8 mouse cellular contexts compared by ENCODE assay signal in the genomic region with DNA sequence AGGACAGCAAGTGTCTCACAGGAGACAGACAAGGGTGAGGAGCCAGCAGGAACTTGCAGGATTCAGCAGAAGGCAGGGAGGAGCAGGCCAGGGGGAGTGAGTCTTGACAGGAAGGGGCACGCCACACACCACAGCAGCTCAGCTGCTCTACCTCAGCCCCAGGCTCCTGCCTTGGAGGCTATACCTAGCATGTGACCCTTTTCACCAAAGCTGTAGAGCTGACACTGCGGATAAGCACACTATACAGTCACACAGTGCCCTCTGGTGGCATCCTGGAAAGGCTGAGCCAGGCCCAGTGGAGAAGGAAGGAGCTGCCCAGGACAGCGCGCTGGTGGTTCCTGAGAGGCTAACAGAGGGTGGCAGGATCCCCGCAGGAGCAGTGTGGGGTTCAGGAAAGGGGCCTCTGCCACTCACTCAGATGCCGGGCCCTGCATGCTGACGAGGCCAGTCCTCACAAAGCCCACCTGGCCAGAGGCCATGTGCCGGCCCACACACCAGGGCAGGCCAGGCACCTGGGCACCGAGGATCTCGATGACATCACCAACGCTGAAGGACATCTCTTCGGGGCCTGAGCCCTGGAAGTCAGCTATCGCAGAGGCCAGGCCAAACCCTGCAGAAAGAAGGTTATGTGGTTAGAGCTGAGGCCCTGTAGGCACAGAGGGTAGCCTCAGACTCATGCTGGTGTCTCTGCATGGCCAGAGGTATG. TPM values are rescaled to one million over a fixed set of nuclear protein-coding genes. Genes with fewer than 3 reads are reported as not detected.
DNase-seq lines count a peak whose midpoint lies in the region; ATAC-seq and TF ChIP-seq lines count a peak whose summit lies in the region.

No protein-coding gene starts in this region.

- no peak overlapping the region for H3K9ac ChIP-seq in embryonic facial prominence, embryonic 13.5 days
- H3K9ac ChIP-seq in heart, embryonic 15.5 days = no peak overlapping the region
- no peak overlapping the region for H3K9ac ChIP-seq in neural tube, embryonic 15.5 days (replicated peaks)

- no peak overlapping the region for H3K4me3 ChIP-seq in embryonic facial prominence, embryonic 13.5 days
- no peak overlapping the region for H3K4me3 ChIP-seq in heart, embryonic 15.5 days
- H3K4me3 ChIP-seq in lung, adult 2 months (replicated peaks; ENCODE audit: extremely low read depth, low read depth, low read length) = no peak overlapping the region
- no peak overlapping the region for H3K4me3 ChIP-seq in neural tube, embryonic 15.5 days (replicated peaks)

- no peak overlapping the region for H3K4me2 ChIP-seq in embryonic facial prominence, embryonic 13.5 days
- no peak overlapping the region for H3K4me2 ChIP-seq in heart, embryonic 15.5 days
- H3K4me2 ChIP-seq in neural tube, embryonic 15.5 days = no peak overlapping the region

- H3K27me3 ChIP-seq in embryonic facial prominence, embryonic 13.5 days = no peaks in the 10 kb centered on the region
- H3K27me3 ChIP-seq in heart, embryonic 15.5 days = peaks cover 3% of the 10 kb centered on the region; the same call in 1 of the 2 replicates
- H3K27me3 ChIP-seq in neural tube, embryonic 15.5 days (replicated peaks) = no peaks in the 10 kb centered on the region

- H3K36me3 ChIP-seq in embryonic facial prominence, embryonic 13.5 days = no peaks in the 10 kb centered on the region
- no peaks in the 10 kb centered on the region for H3K36me3 ChIP-seq in heart, embryonic 15.5 days
- H3K36me3 ChIP-seq in neural tube, embryonic 15.5 days = no peaks in the 10 kb centered on the region

- H3K9me3 ChIP-seq in embryonic facial prominence, embryonic 13.5 days = no peaks in the 10 kb centered on the region
- no peaks in the 10 kb centered on the region for H3K9me3 ChIP-seq in heart, embryonic 15.5 days (replicated peaks)
- no peaks in the 10 kb centered on the region for H3K9me3 ChIP-seq in neural tube, embryonic 15.5 days (replicated peaks)

- peak; percentile 33 to 56 for DNase-seq in adrenal gland, postnatal 4 days (ENCODE audit: low spot score in 2 of 2)
- DNase-seq in kidney, postnatal 4 days = peak; percentile 85 to 88
- peak; percentile 56 for DNase-seq in lung, adult 2 months
- peak; percentile 80 for DNase-seq in thymus, postnatal 4 days

- ATAC-seq in CD4-positive, CD25-positive, alpha-beta regulatory T cell, adult 4 months = peak; percentile 54
- peak; percentile 83 for ATAC-seq in embryonic facial prominence, embryonic 13.5 days (ENCODE audit: insufficient number of reproducible peaks, insufficient read depth, low FRiP score, low TSS enrichment, low read depth)
- peak; percentile 80 for ATAC-seq in heart, embryonic 15.5 days (replicated peaks; ENCODE audit: insufficient number of reproducible peaks, insufficient read depth, low FRiP score, low read depth)
- ATAC-seq in neural tube, embryonic 15.5 days (ENCODE audit: low FRiP score) = peak; percentile 92

- 42% methylated on average over 13 of the region's 13 CpGs for WGBS in embryonic facial prominence, embryonic 13.5 days
- 46% methylated on average over 13 of the region's 13 CpGs for WGBS in heart, embryonic 15.5 days
- 55% methylated on average over 13 of the region's 13 CpGs for whole genome bisulfite sequencing in lung, adult 2 months
- 52% methylated on average over 13 of the region's 13 CpGs for WGBS in neural tube, embryonic 15.5 days

- 0 out of 2 replicates have a peak, but pooled peaks cover 3% of the 10 kb centered on the region for H3K4me1 ChIP-seq in embryonic facial prominence, embryonic 13.5 days
- peaks cover 3% of the 10 kb centered on the region for H3K4me1 ChIP-seq in heart, embryonic 15.5 days (replicated peaks)
- no peaks in the 10 kb centered on the region for H3K4me1 ChIP-seq in lung, adult 2 months (ENCODE audit: control insufficient read depth, insufficient read depth, low read length)
- peaks cover 4% of the 10 kb centered on the region; the same call in 1 of the 2 replicates for H3K4me1 ChIP-seq in neural tube, embryonic 15.5 days

- peak; percentile 86 for TF ChIP-seq CTCF in lung, adult 2 months (IDR thresholded peaks at IDR 0.05; ENCODE audit: insufficient read depth, low read length)

- no peak overlapping the region for H3K27ac ChIP-seq in embryonic facial prominence, embryonic 13.5 days
- no peak overlapping the region for H3K27ac ChIP-seq in heart, embryonic 15.5 days
- no peak overlapping the region for H3K27ac ChIP-seq in neural tube, embryonic 15.5 days (replicated peaks)

- TF ChIP-seq POLR2A in lung, adult 2 months (IDR thresholded peaks at IDR 0.05; ENCODE audit: borderline replicate concordance, extremely low read depth, low read depth, low read length) = no peak

RNA-seq across cellular contexts. Expression of a gene that starts 26.0 kb away (rescaled TPM):
- polyA plus RNA-seq in CD4-positive, CD25-positive, alpha-beta regulatory T cell, adult 4 months (2017; shearing (Covaris generic)) = 1 to 10 TPM; 2.6 to 4.4 TPM
- total RNA-seq in adrenal gland, postnatal 4 days (2021) = 10 to 100 TPM; 12.6 to 21.4 TPM
- 5.7 and 6.5 TPM in 2 replicates for polyA plus RNA-seq in embryonic facial prominence, embryonic 13.5 days (2015; fragmentation: Nextera tagmentation; extraction: Ambion mirVana)
- polyA plus RNA-seq in heart, embryonic 15.5 days (2015; fragmentation: Nextera tagmentation; extraction: Ambion mirVana) = 8.6 and 10.9 TPM in 2 replicates
- 38.3 and 39.4 TPM in 2 replicates for polyA plus RNA-seq in lung, adult 2 months (2012; rRNA removed)
- polyA plus RNA-seq in neural tube, embryonic 15.5 days (2015; fragmentation: Nextera tagmentation; extraction: Ambion mirVana) = 3.6 and 4.1 TPM in 2 replicates

RNA-seq across cellular contexts. Expression of a gene that starts 34.2 kb away (rescaled TPM):
- not detected for polyA plus RNA-seq in CD4-positive, CD25-positive, alpha-beta regulatory T cell, adult 4 months (2017; shearing (Covaris generic))
- total RNA-seq in adrenal gland, postnatal 4 days (2021) = 10 to 100 TPM; 39.0 to 45.2 TPM
- 4.6 and 5.0 TPM in 2 replicates for polyA plus RNA-seq in embryonic facial prominence, embryonic 13.5 days (2015; fragmentation: Nextera tagmentation; extraction: Ambion mirVana)
- 14.7 and 22.2 TPM in 2 replicates for polyA plus RNA-seq in heart, embryonic 15.5 days (2015; fragmentation: Nextera tagmentation; extraction: Ambion mirVana)
- polyA plus RNA-seq in lung, adult 2 months (2012; rRNA removed) = 59.4 and 80.1 TPM in 2 replicates
- polyA plus RNA-seq in neural tube, embryonic 15.5 days (2015; fragmentation: Nextera tagmentation; extraction: Ambion mirVana) = 21.3 and 23.9 TPM in 2 replicates

RNA-seq across cellular contexts. Expression of a gene that starts 43.9 kb away (rescaled TPM):
- 1 to 10 TPM; 2.8 to 3.4 TPM for polyA plus RNA-seq in CD4-positive, CD25-positive, alpha-beta regulatory T cell, adult 4 months (2017; shearing (Covaris generic))
- total RNA-seq in adrenal gland, postnatal 4 days (2021) = 1 to 10 TPM; 6.0 to 7.3 TPM
- 0.91 and 0.94 TPM in 2 replicates for polyA plus RNA-seq in embryonic facial prominence, embryonic 13.5 days (2015; fragmentation: Nextera tagmentation; extraction: Ambion mirVana)
- 4.3 and 5.3 TPM in 2 replicates for polyA plus RNA-seq in heart, embryonic 15.5 days (2015; fragmentation: Nextera tagmentation; extraction: Ambion mirVana)
- polyA plus RNA-seq in lung, adult 2 months (2012; rRNA removed) = 12.9 and 16.9 TPM in 2 replicates
- 29.5 and 31.8 TPM in 2 replicates for polyA plus RNA-seq in neural tube, embryonic 15.5 days (2015; fragmentation: Nextera tagmentation; extraction: Ambion mirVana)
